Mouse (Mus musculus) brown adipose tissue, adult 24 weeks (tissue): ENCODE measurements around the gene Dpm1. TPM values are rescaled to one million over a fixed set of nuclear protein-coding genes. Genes with fewer than 3 reads are reported as not detected.

Experiments used
- H3K27ac ChIP-seq: fragments of 200-500 bp; replicated peaks from 2 replicates; pipeline ENCODE4 v1.5.1; 2012; ENCODE audit warnings: low read depth, mild to moderate bottlenecking, low read length
- H3K4me1 ChIP-seq: fragments of 200-500 bp; 2 replicates; pipeline ENCODE4 v1.6.1; 2012; ENCODE audit warnings: low read length, mixed read lengths; ENCODE audit not compliant: control insufficient read depth, insufficient read depth, insufficient read length
- H3K4me3 ChIP-seq: fragments of 200-500 bp; 2 replicates; pipeline ENCODE4 v1.5.1; 2012; ENCODE audit warnings: low read depth, mild to moderate bottlenecking, low read length, moderate library complexity; ENCODE audit not compliant: insufficient read depth
- polyA plus RNA-seq: library from polyadenylated mRNA; stranded (reverse); fragments of >200 nt; gene quantifications from 2 replicates; pipeline ENCODE4 v1.2.4, GENCODE M21; 2012; ENCODE audit not compliant: missing spikeins, insufficient read depth, insufficient read length

Gene Dpm1
- polyA plus RNA-seq, 1 experiment, result 170 TPM

DNA sequence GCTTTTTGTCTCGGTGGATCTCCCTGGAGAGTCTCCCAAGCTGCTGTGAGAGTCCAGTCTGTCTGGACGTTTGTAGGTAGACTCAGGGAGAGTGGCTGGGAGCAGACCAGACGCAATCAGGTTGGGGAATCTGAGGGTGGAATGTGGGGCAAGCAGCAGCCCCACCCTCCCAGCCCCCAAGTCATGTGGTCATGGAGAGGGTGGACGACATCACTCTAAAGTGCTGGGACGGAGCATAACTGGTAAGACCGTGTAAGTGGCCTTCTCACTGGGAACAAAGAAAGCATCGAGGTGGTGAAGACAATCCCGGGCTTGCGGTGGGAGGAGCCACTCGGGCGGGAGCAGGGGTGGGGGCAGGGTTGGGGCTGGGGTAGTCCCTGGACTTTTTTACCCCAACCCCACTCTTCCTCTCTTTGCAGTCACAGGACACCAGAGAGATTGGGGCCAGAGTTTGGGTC is 68.8 kb downstream of the Dpm1 start:
- no peak overlapping the region for H3K4me3 ChIP-seq
- no peak overlapping the region for H3K27ac ChIP-seq
- H3K4me1 ChIP-seq, result peaks cover 6% of the 10 kb centered on the region

DNA sequence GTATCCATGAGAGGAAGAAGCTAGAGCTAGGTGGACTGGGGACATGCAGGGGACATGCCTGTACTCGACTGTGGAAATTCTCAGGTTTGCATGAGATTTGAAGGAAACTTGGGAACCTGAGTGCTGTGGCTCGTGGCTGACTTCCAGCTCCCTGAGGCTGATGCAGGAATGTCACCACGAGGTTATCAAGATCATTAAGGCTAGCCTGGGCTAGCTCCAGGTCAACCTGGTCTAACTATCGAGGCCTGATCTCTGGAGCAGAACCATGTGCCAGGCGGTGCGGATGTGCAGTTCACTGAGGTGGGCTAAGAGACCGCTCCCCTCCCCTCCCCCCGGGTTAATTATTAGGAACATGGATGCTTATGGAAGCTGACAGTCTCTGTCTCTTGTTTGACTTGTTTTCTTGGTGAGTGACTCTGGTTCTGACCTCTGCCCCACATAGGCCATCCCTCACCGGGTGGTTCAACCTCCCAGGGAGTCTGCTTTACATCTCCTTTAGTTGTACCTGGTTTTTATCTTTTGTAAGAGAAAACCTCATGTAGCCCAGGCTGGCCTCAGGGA is 69.9 kb downstream of the Dpm1 start:
- no peak overlapping the region for H3K27ac ChIP-seq

More for the DNA sequence above, 69.9 kb downstream of the Dpm1 start:
- peaks cover 6% of the 10 kb centered on the region for H3K4me1 ChIP-seq
- no peak overlapping the region for H3K4me3 ChIP-seq

Other genes with a start within 250 kb of the Dpm1 start
- gene Ripor3, start 220.0 kb downstream of the Dpm1 start, polyA plus RNA-seq, result 0.33 TPM in 1 of 2 replicates, not detected in the other
- gene Pard6b, start 149.6 kb downstream of the Dpm1 start, polyA plus RNA-seq, result not detected in 2 replicates
- 4.1 and 5.9 TPM in 2 replicates for gene Adnp, start 23.5 kb downstream of the Dpm1 start, polyA plus RNA-seq
- 25.1 and 26.9 TPM in 2 replicates for gene Gm20716, start 227 bp downstream of the Dpm1 start, polyA plus RNA-seq
- gene Mocs3, start within 50 bp of the Dpm1 start, polyA plus RNA-seq, result 4.0 and 5.9 TPM in 2 replicates
- gene Kcng1, start 51.1 kb upstream of the Dpm1 start, polyA plus RNA-seq, result not detected in 2 replicates